Mouse (Mus musculus) forebrain, embryonic 11.5 days (tissue): ENCODE measurements around the gene Fst. TPM values are rescaled to one million over a fixed set of nuclear protein-coding genes. Genes with fewer than 3 reads are reported as not detected.

ENCODE experiments used
- ATAC-seq: fragments of 200-750 bp; cut with Nextera tagmentation; replicated peaks from 2 replicates; pipeline ENCODE4 v1.8.0; 2017; ENCODE audit warnings: moderate TSS enrichment; ENCODE audit not compliant: low FRiP score
- DNase-seq: peaks from one replicate; pipeline ENCODE4 v3.0.0-alpha.2; 2017; ENCODE audit warnings: low spot score
- H3K27ac ChIP-seq: fragments of 300-500 bp; sonication (generic); 2 replicates; pipeline ENCODE4 v1.5.1; 2014; ENCODE audit warnings: low read depth, low read length
- H3K27me3 ChIP-seq: fragments of 300-500 bp; sonication (generic); 2 replicates; pipeline ENCODE4 v1.6.1; 2014; ENCODE audit warnings: mild to moderate bottlenecking, low read length, mixed read lengths; ENCODE audit not compliant: control insufficient read depth, insufficient read depth
- H3K36me3 ChIP-seq: fragments of 300-500 bp; sonication (generic); 2 replicates; pipeline ENCODE4 v1.6.1; 2014; ENCODE audit warnings: mild to moderate bottlenecking, low read length, moderate library complexity, mixed read lengths; ENCODE audit not compliant: control insufficient read depth, insufficient read depth
- H3K4me1 ChIP-seq: fragments of 300-500 bp; sonication (generic); replicated peaks from 2 replicates; pipeline ENCODE4 v1.6.1; 2014; ENCODE audit warnings: low read length, mixed read lengths; ENCODE audit not compliant: control insufficient read depth, insufficient read depth
- H3K4me2 ChIP-seq: fragments of 300-500 bp; sonication (generic); 2 replicates; pipeline ENCODE4 v1.6.1; 2014; ENCODE audit warnings: low read depth, mild to moderate bottlenecking, low read length, moderate library complexity, mixed read lengths; ENCODE audit not compliant: severe bottlenecking
- H3K4me3 ChIP-seq: fragments of 300-500 bp; sonication (generic); 2 replicates; pipeline ENCODE4 v1.5.1; 2014; ENCODE audit warnings: low read depth, low read length
- H3K9ac ChIP-seq: fragments of 300-500 bp; sonication (generic); 2 replicates; pipeline ENCODE4 v1.6.1; 2014; ENCODE audit warnings: low read length
- H3K9me3 ChIP-seq: fragments of 300-500 bp; sonication (generic); 2 replicates; pipeline ENCODE4 v1.6.1; 2016; ENCODE audit warnings: low read length, mixed read lengths; ENCODE audit not compliant: control insufficient read depth
- WGBS: fragments of 180-500 bp; shearing (Covaris S2); extraction: QIAGEN DNeasy Blood & Tissue Kit; methylation state at CpG from one replicate; pipeline ENCODE4 v1.1.7; 2014; 5-methylcytosine and 5-hydroxymethylcytosine counted together
- polyA plus RNA-seq: library from polyadenylated mRNA; unstranded; fragments of >200 nt; fragmentation: Nextera tagmentation; extraction: Ambion mirVana; gene quantifications from 2 replicates; pipeline ENCODE4 v1.2.1, GENCODE M21; 2014

Gene Fst
- polyA plus RNA-seq, 1 experiment from 2014 or later, result 33.7 TPM

DNA sequence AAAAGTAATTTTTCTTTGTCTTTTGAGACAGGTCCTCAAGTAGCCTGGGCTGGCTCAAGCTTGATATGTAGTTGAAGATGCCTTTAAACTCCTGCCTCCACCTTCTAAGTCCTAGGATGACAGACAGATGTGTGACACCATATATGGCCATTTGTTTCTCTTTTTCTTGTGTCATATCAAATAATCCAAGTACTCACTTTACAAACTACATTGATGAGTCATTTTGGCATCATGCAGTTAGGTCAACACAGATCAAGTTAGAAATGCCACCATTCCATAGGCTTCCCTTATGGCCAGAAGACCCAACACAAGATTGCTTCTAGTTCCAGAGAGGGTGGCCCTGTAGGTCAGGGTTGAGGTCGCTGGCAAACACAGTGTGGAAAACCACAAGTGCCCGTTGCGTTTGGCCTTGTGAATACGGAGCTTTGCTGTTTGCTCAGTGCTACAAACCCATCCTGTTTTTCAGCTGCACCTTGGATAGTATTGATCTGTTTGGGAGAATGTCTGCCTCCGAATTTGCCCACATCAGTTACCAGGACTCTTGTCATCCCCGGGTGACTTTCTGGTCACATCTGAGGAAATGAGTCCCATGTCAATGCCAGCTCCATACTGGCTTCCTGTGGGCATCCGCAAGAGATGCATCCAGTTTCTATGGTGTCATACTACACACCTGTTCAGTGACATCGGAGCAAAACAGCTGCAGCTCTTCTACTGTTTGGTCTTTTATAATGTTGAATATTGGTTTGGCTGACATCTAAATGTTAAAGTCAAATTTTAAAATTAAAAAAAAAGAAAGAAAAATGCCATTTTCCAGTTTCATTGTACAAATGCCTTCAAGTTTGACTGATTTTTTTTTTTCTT is 4.0 kb upstream of the Fst start:
- WGBS, result 84% methylated on average over 8 of the region's 8 CpGs
- ATAC-seq, result no peak

DNA sequence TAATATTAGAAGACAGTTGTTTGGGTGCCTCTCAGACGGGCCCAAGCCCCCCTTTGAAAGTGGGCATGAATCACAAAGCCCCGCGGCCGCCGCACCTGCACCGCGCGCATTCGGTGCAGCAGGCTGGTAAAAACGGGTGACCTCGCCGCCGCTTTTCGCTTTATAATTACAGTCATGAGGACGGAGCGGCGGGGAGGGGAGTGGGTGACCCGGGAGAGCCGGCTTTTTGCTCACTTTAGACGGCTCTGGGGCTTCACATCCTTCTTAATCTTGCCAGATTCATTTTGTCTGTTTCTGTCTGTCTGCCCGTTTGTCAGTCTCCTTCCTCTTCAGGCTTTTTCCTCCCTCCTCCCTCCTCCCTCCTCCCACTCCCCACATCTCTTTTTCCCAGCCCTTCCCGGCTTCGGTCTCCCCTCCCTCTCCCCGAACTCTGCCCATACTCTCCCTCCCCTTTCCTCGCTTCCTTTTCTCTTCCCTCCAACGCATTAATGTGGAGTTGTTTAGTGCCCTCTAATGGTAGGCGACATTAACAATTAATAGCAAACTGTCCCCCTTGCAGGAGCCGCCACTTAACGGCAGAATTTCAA is 1.6 kb upstream of the Fst start:
- peaks cover 7% of the 10 kb centered on the region for H3K4me1 ChIP-seq
- peak overlapping the region; percentile 82 for H3K27ac ChIP-seq
- H3K4me3 ChIP-seq, result peak overlapping the region; percentile 54
- H3K9me3 ChIP-seq, result no peaks in the 10 kb centered on the region
- H3K36me3 ChIP-seq, result no peaks in the 10 kb centered on the region
- H3K27me3 ChIP-seq, result peaks cover 16% of the 10 kb centered on the region
- H3K4me2 ChIP-seq, result peak overlapping the region; percentile 90
- peak overlapping the region; percentile 39 for H3K9ac ChIP-seq
- ATAC-seq (peak; percentile 66), DNase-seq (peak; percentile 86)
- 0% methylated on average over 29 of the region's 29 CpGs for WGBS

More for the DNA sequence above, 4.0 kb upstream of the Fst start:
- Histone ChIP-seq H3K4me1 (no peaks in the 10 kb centered on the region; the same call in 1 of the 2 replicates), H3K9me3 (no peaks in the 10 kb centered on the region), H3K4me2 (no peak overlapping the region), H3K9ac (no peak overlapping the region), H3K27me3 (peaks cover 2% of the 10 kb centered on the region; the same call in 1 of the 2 replicates), H3K36me3 (no peaks in the 10 kb centered on the region), H3K4me3 (no peak overlapping the region), H3K27ac (no peak overlapping the region)
- DNase-seq, result no peak

DNA sequence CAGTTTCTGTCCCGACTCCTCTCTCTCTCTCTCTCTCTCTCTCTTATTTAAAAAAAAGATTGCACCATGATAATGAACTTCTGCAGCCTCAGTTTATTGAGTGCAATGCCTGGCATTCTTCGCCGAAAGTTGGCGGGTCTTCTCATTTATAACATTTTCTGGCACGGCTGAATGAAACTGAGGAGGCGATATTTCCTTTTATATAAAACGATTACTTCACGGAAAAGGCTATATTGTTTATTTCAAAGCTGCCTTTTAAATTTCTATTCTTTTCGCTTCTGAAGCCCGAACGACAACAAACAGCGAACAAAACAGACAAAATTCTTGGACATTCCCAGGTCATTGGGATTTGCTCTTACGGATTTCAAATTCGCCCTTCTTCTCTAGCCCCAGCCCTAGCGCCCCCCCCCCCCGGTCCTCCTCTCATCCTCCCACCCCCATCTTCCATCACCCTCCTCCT is 980 bp upstream of the Fst start:
- Histone ChIP-seq H3K27me3 (peaks cover 16% of the 10 kb centered on the region), H3K4me1 (peaks cover 7% of the 10 kb centered on the region), H3K27ac (peak overlapping the region; percentile 82; the same call in 1 of the 2 replicates), H3K4me3 (peak overlapping the region; percentile 54), H3K9ac (peak overlapping the region; percentile 39), H3K36me3 (no peaks in the 10 kb centered on the region), H3K9me3 (no peaks in the 10 kb centered on the region), H3K4me2 (peak overlapping the region; percentile 90)
- under 1% methylated on average over 16 of the region's 16 CpGs for WGBS
- DNase-seq, result no peak
- ATAC-seq, result no peak

DNA sequence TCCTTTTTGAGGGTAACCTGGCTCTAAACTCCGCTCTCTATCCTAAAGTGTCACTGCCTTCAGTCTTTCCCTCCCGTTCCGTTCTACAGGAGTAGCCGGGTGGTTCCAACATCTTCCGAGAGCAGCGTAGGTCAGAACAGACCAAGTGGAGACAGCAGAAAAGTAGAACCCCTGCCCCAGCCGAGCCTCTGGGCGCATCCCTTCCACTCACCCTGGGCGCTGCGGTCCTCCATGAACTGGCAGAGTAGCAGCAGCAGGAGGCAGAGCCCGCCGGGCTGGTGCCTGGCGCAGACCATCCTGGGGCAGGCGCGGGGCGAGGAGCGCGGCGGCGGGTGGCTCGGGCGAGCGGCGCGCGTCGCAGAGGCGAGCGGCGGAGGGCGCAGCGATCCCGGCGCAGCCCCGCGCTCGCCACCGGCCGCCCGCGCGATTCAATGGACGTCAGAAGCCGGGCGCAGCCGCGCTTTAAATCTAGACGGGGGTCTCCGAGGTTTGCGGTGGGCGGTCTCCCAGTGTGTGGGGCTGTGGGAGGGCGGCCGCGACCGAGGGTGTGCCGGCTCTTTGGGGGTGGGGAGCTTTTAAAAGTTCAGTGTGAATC is 363 bp downstream of the Fst start:
- peak; percentile 63 for ATAC-seq

DNA sequence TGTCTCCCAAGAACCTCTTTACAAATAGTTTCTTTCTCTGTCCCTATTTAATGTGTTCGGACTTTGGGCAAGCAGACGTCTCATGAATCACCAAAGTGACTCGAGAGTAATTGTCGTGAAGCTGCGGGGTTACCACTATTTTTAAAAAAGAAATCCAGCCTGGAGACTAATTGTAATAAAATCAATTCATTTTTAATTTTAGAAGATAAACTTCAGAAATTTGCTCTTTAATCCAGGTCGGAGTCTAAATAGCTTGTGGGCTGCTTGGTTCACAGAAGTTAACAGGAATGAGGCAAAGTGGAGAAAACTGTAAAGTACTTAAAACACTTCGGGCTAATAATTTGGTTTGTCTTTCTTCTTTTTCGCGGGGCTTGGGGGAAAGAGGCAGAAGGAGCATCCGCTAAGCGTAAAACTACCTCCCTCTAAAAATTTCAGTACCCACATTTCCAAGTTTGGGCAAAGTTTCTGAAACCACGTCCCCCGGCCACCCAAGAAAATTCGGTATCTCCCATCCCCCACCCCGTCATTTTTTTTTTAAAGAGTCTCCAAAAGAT is 1.1 kb downstream of the Fst start:
- WGBS, result 1% methylated on average over 15 of the region's 15 CpGs
- ATAC-seq (no peak), DNase-seq (no peak)
- Histone ChIP-seq H3K9me3 (no peaks in the 10 kb centered on the region), H3K4me3 (peak overlapping the region; percentile 54), H3K27ac (no peak overlapping the region), H3K4me2 (peak overlapping the region; percentile 90), H3K27me3 (peaks cover 16% of the 10 kb centered on the region), H3K36me3 (no peaks in the 10 kb centered on the region), H3K9ac (peak overlapping the region; percentile 56), H3K4me1 (peaks cover 7% of the 10 kb centered on the region)

More for the DNA sequence above, 363 bp downstream of the Fst start:
- H3K27me3 ChIP-seq, result peaks cover 16% of the 10 kb centered on the region
- no peaks in the 10 kb centered on the region for H3K9me3 ChIP-seq
- peak overlapping the region; percentile 66; the same call in 1 of the 2 replicates for H3K27ac ChIP-seq
- under 1% methylated on average over 56 of the region's 56 CpGs for WGBS
- peak overlapping the region; percentile 90 for H3K4me2 ChIP-seq
- H3K36me3 ChIP-seq, result no peaks in the 10 kb centered on the region
- H3K9ac ChIP-seq, result peak overlapping the region; percentile 39
- DNase-seq, result peak; percentile 82
- H3K4me1 ChIP-seq, result peaks cover 7% of the 10 kb centered on the region
- peak overlapping the region; percentile 54 for H3K4me3 ChIP-seq

DNA sequence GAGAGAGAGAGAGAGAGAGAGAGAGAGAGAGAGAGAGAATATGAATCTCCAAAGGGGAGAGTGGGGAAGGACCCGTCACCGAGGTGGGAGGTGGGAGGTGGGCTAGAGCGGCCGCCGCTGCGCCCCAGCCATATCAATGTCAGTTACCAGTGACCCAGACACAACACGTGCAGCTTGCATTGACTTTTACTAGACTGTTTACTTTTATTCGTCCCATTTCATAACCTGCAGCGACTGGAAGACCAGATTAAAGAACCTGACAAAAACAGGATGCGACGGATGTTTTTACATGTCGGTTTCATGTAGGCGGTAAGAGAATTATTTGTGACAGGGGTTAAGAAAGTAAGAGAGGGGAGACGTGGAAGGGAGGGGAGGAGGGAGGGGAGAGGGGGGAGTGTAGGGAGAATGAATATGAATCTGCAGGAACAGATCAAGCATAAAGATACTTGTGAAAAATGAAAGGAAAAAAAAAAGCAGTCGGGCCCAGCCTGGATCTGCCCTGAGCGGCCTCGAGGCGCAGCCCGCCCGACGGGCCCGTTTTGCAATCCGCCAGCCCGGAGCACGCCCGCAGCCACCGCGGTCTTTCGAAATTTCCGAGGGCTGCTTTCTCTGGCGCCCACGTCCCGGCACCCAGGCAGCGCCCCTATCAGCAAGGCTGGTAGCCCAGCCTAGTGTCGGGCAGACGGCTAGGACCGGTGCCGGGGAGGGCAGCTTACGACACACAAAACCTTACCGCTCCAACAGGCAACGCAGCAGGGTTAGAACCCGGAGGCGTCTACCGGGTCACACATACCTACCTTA is 1.8 kb downstream of the Fst start:
- H3K27ac ChIP-seq, result no peak overlapping the region
- peaks cover 16% of the 10 kb centered on the region for H3K27me3 ChIP-seq
- no peaks in the 10 kb centered on the region for H3K9me3 ChIP-seq
- ATAC-seq (no peak), DNase-seq (peak; percentile 69)
- 1% methylated on average over 44 of the region's 44 CpGs for WGBS
- H3K4me3 ChIP-seq, result peak overlapping the region; percentile 54
- peak overlapping the region; percentile 56 for H3K9ac ChIP-seq
- no peaks in the 10 kb centered on the region for H3K36me3 ChIP-seq
- peaks cover 7% of the 10 kb centered on the region for H3K4me1 ChIP-seq
- peak overlapping the region; percentile 90 for H3K4me2 ChIP-seq

DNA sequence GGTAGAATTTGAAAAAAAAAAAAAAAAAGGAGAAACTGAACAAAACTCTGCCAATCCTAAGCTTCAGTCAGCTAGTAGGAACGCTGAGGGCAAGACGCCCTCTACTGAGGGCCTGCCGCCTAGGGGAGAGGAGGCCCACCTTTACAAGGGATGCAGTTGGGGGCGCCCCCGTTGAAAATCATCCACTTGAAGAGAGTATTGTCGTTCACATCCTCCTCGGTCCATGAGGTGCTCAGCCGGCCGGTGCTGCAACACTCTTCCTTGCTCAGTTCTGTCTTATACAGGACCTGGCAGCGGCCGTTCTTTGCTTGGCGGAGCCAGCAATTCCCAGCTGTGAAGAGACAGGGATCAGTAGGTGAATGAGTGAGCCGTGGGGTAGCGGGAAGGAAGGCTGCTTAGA is 2.5 kb downstream of the Fst start:
- under 1% methylated on average over 14 of the region's 14 CpGs for WGBS
- peak; percentile 71 for DNase-seq

More for the DNA sequence above, 2.5 kb downstream of the Fst start:
- no peak overlapping the region for H3K27ac ChIP-seq
- H3K9me3 ChIP-seq, result no peaks in the 10 kb centered on the region
- peak overlapping the region; percentile 44 for H3K9ac ChIP-seq
- peaks cover 7% of the 10 kb centered on the region for H3K4me1 ChIP-seq
- ATAC-seq, result 0 out of 2 replicates have a peak, but pooled peaks have one; percentile 1
- H3K4me2 ChIP-seq, result peak overlapping the region; percentile 90
- H3K36me3 ChIP-seq, result no peaks in the 10 kb centered on the region
- peaks cover 16% of the 10 kb centered on the region for H3K27me3 ChIP-seq
- H3K4me3 ChIP-seq, result peak overlapping the region; percentile 54
